Mouse (Mus musculus): ENCODE results near the gene Srarp. TPM values are rescaled to one million over a fixed set of nuclear protein-coding genes. Genes with fewer than 3 reads are reported as not detected.

Gene Srarp
- polyA plus RNA-seq, 1 experiment from 2014 or later: not detected

GRCm38 (mm10) chr4:141465512-141466288, 29.8 kb upstream of the Srarp start:
- WGBS (ENCODE audit: missing documents): 95% methylated on average over 34 of the region's 34 CpGs
- H3K27ac ChIP-seq: no peak overlapping the region
- H3K4me3 ChIP-seq (ENCODE audit: inconsistent target): no peak overlapping the region
- H3K79me2 ChIP-seq (ENCODE audit: inconsistent target): peaks cover 13% of the 10 kb centered on the region; the same call in 1 of the 2 replicates
- H3K36me3 ChIP-seq (ENCODE audit: inconsistent target): peaks cover 91% of the 10 kb centered on the region

- no peak overlapping the region for H3K27ac ChIP-seq
- no peak overlapping the region for H3K4me3 ChIP-seq (ENCODE audit: inconsistent target)
- 94% methylated on average over 16 of the region's 16 CpGs for WGBS (ENCODE audit: missing documents)
- peaks cover 81% of the 10 kb centered on the region for H3K36me3 ChIP-seq (ENCODE audit: inconsistent target)
- H3K79me2 ChIP-seq (ENCODE audit: inconsistent target): peaks cover 22% of the 10 kb centered on the region
Observed at GRCm38 (mm10) chr4:141464722-141465121, 28.8 kb upstream of the Srarp start.

- H3K4me3 ChIP-seq (ENCODE audit: inconsistent target): no peak overlapping the region
- 91% methylated on average over 9 of the region's 14 CpGs for WGBS (ENCODE audit: missing documents)
- peaks cover 35% of the 10 kb centered on the region for H3K79me2 ChIP-seq (ENCODE audit: inconsistent target)
- no peak overlapping the region for H3K27ac ChIP-seq
- peaks cover 68% of the 10 kb centered on the region for H3K36me3 ChIP-seq (ENCODE audit: inconsistent target)
Observed at GRCm38 (mm10) chr4:141463472-141463871, 27.6 kb upstream of the Srarp start.

- Histone ChIP-seq H3K27ac (no peak overlapping the region), H3K4me3 (ENCODE audit: inconsistent target) (no peak overlapping the region), H3K36me3 (ENCODE audit: inconsistent target) (peaks cover 52% of the 10 kb centered on the region), H3K79me2 (ENCODE audit: inconsistent target) (peaks cover 54% of the 10 kb centered on the region)
- WGBS (ENCODE audit: missing documents): 93% methylated on average over 12 of the region's 12 CpGs
Observed at GRCm38 (mm10) chr4:141461576-141461975, 25.7 kb upstream of the Srarp start.

GRCm38 (mm10) chr4:141461088-141461487, 25.2 kb upstream of the Srarp start:
- 94% methylated on average over 12 of the region's 12 CpGs for WGBS (ENCODE audit: missing documents)
- Histone ChIP-seq H3K4me3 (ENCODE audit: inconsistent target) (no peak overlapping the region), H3K27ac (no peak overlapping the region), H3K79me2 (ENCODE audit: inconsistent target) (peaks cover 59% of the 10 kb centered on the region), H3K36me3 (ENCODE audit: inconsistent target) (peaks cover 47% of the 10 kb centered on the region)

GRCm38 (mm10) chr4:141460481-141460880, 24.6 kb upstream of the Srarp start:
- Histone ChIP-seq H3K36me3 (ENCODE audit: inconsistent target) (peaks cover 41% of the 10 kb centered on the region), H3K79me2 (ENCODE audit: inconsistent target) (peaks cover 65% of the 10 kb centered on the region), H3K4me3 (ENCODE audit: inconsistent target) (no peak overlapping the region), H3K27ac (no peak overlapping the region)
- WGBS (ENCODE audit: missing documents): 66% methylated on average over 4 of the region's 4 CpGs

GRCm38 (mm10) chr4:141459766-141460165, 23.9 kb upstream of the Srarp start:
- Histone ChIP-seq H3K36me3 (ENCODE audit: inconsistent target) (peaks cover 34% of the 10 kb centered on the region), H3K4me3 (ENCODE audit: inconsistent target) (no peak overlapping the region)
- WGBS (ENCODE audit: missing documents): 96% methylated on average over 9 of the region's 9 CpGs

GRCm38 (mm10) chr4:141458888-141459287, 23.0 kb upstream of the Srarp start:
- Histone ChIP-seq H3K36me3 (ENCODE audit: inconsistent target) (peaks cover 25% of the 10 kb centered on the region), H3K27ac (no peak overlapping the region), H3K4me3 (ENCODE audit: inconsistent target) (no peak overlapping the region), H3K79me2 (ENCODE audit: inconsistent target) (peaks cover 77% of the 10 kb centered on the region)
- WGBS (ENCODE audit: missing documents): 91% methylated on average over 3 of the region's 3 CpGs

More at GRCm38 (mm10) chr4:141459766-141460165, 23.9 kb upstream of the Srarp start:
- Histone ChIP-seq H3K27ac (no peak overlapping the region), H3K79me2 (ENCODE audit: inconsistent target) (peaks cover 72% of the 10 kb centered on the region)

- Histone ChIP-seq H3K4me3 (ENCODE audit: inconsistent target) (no peak overlapping the region), H3K36me3 (ENCODE audit: inconsistent target) (peaks cover 18% of the 10 kb centered on the region), H3K27ac (no peak overlapping the region), H3K79me2 (ENCODE audit: inconsistent target) (peaks cover 83% of the 10 kb centered on the region)
- WGBS (ENCODE audit: missing documents): 88% methylated on average over 7 of the region's 7 CpGs
Observed at GRCm38 (mm10) chr4:141458236-141458635, 22.3 kb upstream of the Srarp start.

- H3K27ac ChIP-seq: no peak overlapping the region
- H3K4me3 ChIP-seq (ENCODE audit: inconsistent target): no peak overlapping the region
- H3K79me2 ChIP-seq (ENCODE audit: inconsistent target): peaks cover 95% of the 10 kb centered on the region
- 96% methylated on average over 13 of the region's 14 CpGs for WGBS (ENCODE audit: missing documents)
- no peaks in the 10 kb centered on the region; the same call in 1 of the 2 replicates for H3K36me3 ChIP-seq (ENCODE audit: inconsistent target)
Observed at GRCm38 (mm10) chr4:141456193-141456938, 20.5 kb upstream of the Srarp start.

GRCm38 (mm10) chr4:141455526-141455925, 19.6 kb upstream of the Srarp start:
- WGBS (ENCODE audit: missing documents): 93% methylated on average over 4 of the region's 4 CpGs
- Histone ChIP-seq H3K36me3 (ENCODE audit: inconsistent target) (no peaks in the 10 kb centered on the region; the same call in 1 of the 2 replicates), H3K4me3 (ENCODE audit: inconsistent target) (no peak overlapping the region), H3K27ac (peak overlapping the region; percentile 86), H3K79me2 (ENCODE audit: inconsistent target) (peaks cover 95% of the 10 kb centered on the region)

- peaks cover under 1% of the 10 kb centered on the region; the same call in 1 of the 2 replicates for H3K36me3 ChIP-seq (ENCODE audit: inconsistent target)
- 28% methylated on average over 14 of the region's 14 CpGs for WGBS (ENCODE audit: missing documents)
- peak overlapping the region; percentile 86 for H3K27ac ChIP-seq
- H3K4me3 ChIP-seq (ENCODE audit: inconsistent target): no peak overlapping the region
- H3K79me2 ChIP-seq (ENCODE audit: inconsistent target): peaks cover 94% of the 10 kb centered on the region
Observed at GRCm38 (mm10) chr4:141454581-141455350, 18.9 kb upstream of the Srarp start.

GRCm38 (mm10) chr4:141451916-141452450, 16.1 kb upstream of the Srarp start:
- Histone ChIP-seq H3K36me3 (ENCODE audit: inconsistent target) (peaks cover 29% of the 10 kb centered on the region; the same call in 1 of the 2 replicates), H3K27ac (peak overlapping the region; percentile 31)

GRCm38 (mm10) chr4:141451251-141451650, 15.3 kb upstream of the Srarp start:
- Histone ChIP-seq H3K4me3 (ENCODE audit: inconsistent target) (no peak overlapping the region), H3K27ac (peak overlapping the region; percentile 31; the same call in 1 of the 2 replicates), H3K79me2 (ENCODE audit: inconsistent target) (peaks cover 94% of the 10 kb centered on the region), H3K36me3 (ENCODE audit: inconsistent target) (peaks cover 30% of the 10 kb centered on the region; the same call in 1 of the 2 replicates)
- WGBS (ENCODE audit: missing documents): 79% methylated on average over 2 of the region's 2 CpGs

More at GRCm38 (mm10) chr4:141451916-141452450, 16.1 kb upstream of the Srarp start:
- Histone ChIP-seq H3K79me2 (ENCODE audit: inconsistent target) (peaks cover 94% of the 10 kb centered on the region), H3K4me3 (ENCODE audit: inconsistent target) (no peak overlapping the region)
- WGBS (ENCODE audit: missing documents): 94% methylated on average over 9 of the region's 9 CpGs

All from macrophage (primary cell).